Mouse (Mus musculus) olfactory bulb, adult 2 months (tissue): ENCODE data around the gene Itm2b.

Experiments used
- CTCF ChIP-seq: fragments of 200-500 bp; IDR thresholded peaks from 2 replicates; pipeline ENCODE4 v1.5.1; 2012; ENCODE audit warnings: low read depth, mild to moderate bottlenecking, low read length, moderate library complexity; ENCODE audit not compliant: insufficient read depth
- POLR2A ChIP-seq: fragments of 200-500 bp; IDR thresholded peaks from 2 replicates; pipeline ENCODE4 v1.6.1; 2012; ENCODE audit warnings: mild to moderate bottlenecking, low read depth, low read length, moderate library complexity; ENCODE audit not compliant: insufficient read depth

DNA sequence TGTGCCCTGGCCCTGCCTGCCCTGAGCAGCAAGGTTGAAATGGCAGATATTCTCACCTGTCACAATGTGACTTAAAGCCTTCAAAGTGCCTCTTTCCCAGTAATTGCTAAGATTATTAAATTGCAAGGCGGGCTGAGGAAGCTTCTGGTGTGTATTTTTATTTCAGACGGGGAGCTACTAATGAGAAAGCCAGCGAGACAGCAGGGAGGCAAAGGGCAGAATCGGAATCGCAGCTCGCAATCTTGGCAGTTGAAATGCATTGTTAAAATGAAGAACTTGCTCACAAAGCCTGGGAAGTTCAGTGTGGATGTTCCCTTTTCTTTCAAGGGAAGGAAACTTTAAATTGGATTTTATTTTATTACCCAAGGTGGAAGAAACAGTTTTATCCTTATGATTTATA lies 39.9 kb upstream of the Itm2b start:
- TF ChIP-seq CTCF: no peak
- no peak for TF ChIP-seq POLR2A
